Mouse (Mus musculus) ES-E14 (cell line): ENCODE measurements at regions not wholly inside any gene's neighbourhood (a gene's known extent, or its start where the extent isn't known, plus 50 kb on each side); places are given as distances from the start of the nearest gene placed in this dataset.

Experiments
- MAFK ChIP-seq: IDR thresholded peaks from 2 replicates; pipeline ENCODE4 v1.6.1; 2014; ENCODE audit warnings: mild to moderate bottlenecking, low read depth, low read length, inconsistent platforms; ENCODE audit not compliant: insufficient read depth
- ZC3H11A ChIP-seq: IDR thresholded peaks from 2 replicates; pipeline ENCODE4 v1.6.1; 2012; ENCODE audit warnings: low read depth, mild to moderate bottlenecking, inconsistent platforms, low read length, borderline replicate concordance
- ZNF384 ChIP-seq: IDR thresholded peaks from 2 replicates; pipeline ENCODE4 v1.6.1; 2012; ENCODE audit warnings: low read depth, low read length, inconsistent platforms

DNA sequence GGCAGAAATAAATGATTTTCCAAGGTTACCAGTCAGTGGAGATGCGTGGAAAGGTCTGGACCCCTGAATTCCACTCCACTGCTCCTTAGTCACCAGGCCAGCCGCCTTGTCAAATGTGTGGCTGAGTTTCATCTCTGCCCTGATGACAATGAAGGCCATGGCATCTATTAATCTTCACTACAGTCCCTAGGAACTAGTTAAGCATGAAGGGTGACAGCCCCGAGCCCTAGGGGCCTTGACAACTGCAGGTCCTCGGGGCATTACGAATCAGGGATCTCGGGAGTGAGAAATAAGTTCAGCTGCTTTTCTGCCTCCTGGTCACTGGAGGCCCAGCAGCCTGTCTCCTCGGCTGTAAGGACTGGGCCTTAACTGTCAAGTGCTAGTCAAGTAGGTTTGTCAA is 51.7 kb upstream of the Mgmt start:
- TF ChIP-seq ZNF384: no peak
- TF ChIP-seq ZC3H11A: no peak
- TF ChIP-seq MAFK: no peak
